Mouse (Mus musculus) myocyte (in vitro differentiated cells): Measurements from ENCODE around the gene Tacc2. TPM values are rescaled to one million over a fixed set of nuclear protein-coding genes. Genes with fewer than 3 reads are reported as not detected.

ENCODE experiments used
- H3K27me3 ChIP-seq: one replicate; pipeline ENCODE4 v1.6.1; 2011; ENCODE audit not compliant: control insufficient read depth, insufficient read depth, insufficient read length
- H3K36me3 ChIP-seq: one replicate; pipeline ENCODE4 v1.6.1; 2011; ENCODE audit not compliant: control insufficient read depth, insufficient read depth
- H3K4me2 ChIP-seq: one replicate; pipeline ENCODE4 v1.6.1; 2011; ENCODE audit warnings: low read depth, control low read depth
- H3K4me3 ChIP-seq: one replicate; pipeline ENCODE4 v1.5.1; 2011; ENCODE audit warnings: mild to moderate bottlenecking, control low read depth, moderate library complexity
- H3K79me2 ChIP-seq: one replicate; pipeline ENCODE4 v1.6.1; 2011; ENCODE audit not compliant: control insufficient read depth, insufficient read depth
- H3ac ChIP-seq: one replicate; pipeline ENCODE4 v1.6.1; 2011; ENCODE audit not compliant: control insufficient read depth, insufficient read length
- CEBPB ChIP-seq: IDR thresholded peaks from 2 replicates; pipeline ENCODE4 v1.6.1; 2011; ENCODE audit warnings: mild to moderate bottlenecking, moderate library complexity; ENCODE audit not compliant: poor library complexity, insufficient read depth, severe bottlenecking
- E2F4 ChIP-seq: IDR thresholded peaks from one replicate; pipeline ENCODE4 v1.6.1; 2011; ENCODE audit warnings: mild to moderate bottlenecking, control low read depth, moderate library complexity; ENCODE audit not compliant: insufficient read depth
- MAX ChIP-seq: IDR thresholded peaks from one replicate; pipeline ENCODE4 v1.6.1; 2011; ENCODE audit warnings: low read depth, mild to moderate bottlenecking, control low read depth
- MYOD1 ChIP-seq, 3 experiments: IDR thresholded peaks; one replicate each; pipeline ENCODE4 v1.6.1; 2011; ENCODE audit warnings: control low read depth in 2 of 3, low read depth in 2 of 3, mild to moderate bottlenecking in 2 of 3, moderate library complexity in 1 of 3; ENCODE audit not compliant: insufficient read length in 2 of 3, control insufficient read depth in 1 of 3
- MYOG ChIP-seq, 3 experiments: IDR thresholded peaks; one replicate each; pipeline ENCODE4 v1.6.1; 2011; ENCODE audit warnings: control low read depth in 2 of 3, low read depth in 2 of 3, mild to moderate bottlenecking in 2 of 3; ENCODE audit not compliant: insufficient read length in 2 of 3, control insufficient read depth in 1 of 3, insufficient read depth in 1 of 3
- POLR2A ChIP-seq: IDR thresholded peaks from one replicate; pipeline ENCODE4 v1.6.1; 2011; ENCODE audit warnings: low read depth, mild to moderate bottlenecking, control low read depth, moderate library complexity; ENCODE audit not compliant: insufficient read length
- POLR2AphosphoS2 ChIP-seq: IDR thresholded peaks from one replicate; pipeline ENCODE4 v1.6.1; 2011; ENCODE audit warnings: low read depth, control low read depth; ENCODE audit not compliant: insufficient read length
- REST ChIP-seq: IDR thresholded peaks from one replicate; pipeline ENCODE4 v1.6.1; 2011; ENCODE audit warnings: mild to moderate bottlenecking, control low read depth, moderate library complexity; ENCODE audit not compliant: insufficient read depth, insufficient read length
- SRF ChIP-seq: IDR thresholded peaks from one replicate; pipeline ENCODE4 v1.6.1; 2011; ENCODE audit warnings: low read depth; ENCODE audit not compliant: control insufficient read depth, insufficient read length
- TCF12 ChIP-seq: IDR thresholded peaks from one replicate; pipeline ENCODE4 v1.6.1; 2011; ENCODE audit warnings: mild to moderate bottlenecking, control low read depth; ENCODE audit not compliant: poor library complexity, insufficient read depth, severe bottlenecking
- TCF3 ChIP-seq: IDR thresholded peaks from one replicate; pipeline ENCODE4 v1.6.1; 2011; ENCODE audit warnings: low read depth, control low read depth; ENCODE audit not compliant: insufficient read length
- USF1 ChIP-seq: IDR thresholded peaks from one replicate; pipeline ENCODE4 v1.6.1; 2011; ENCODE audit warnings: low read depth, mild to moderate bottlenecking, control low read depth, moderate library complexity
- polyA plus RNA-seq: library from polyadenylated mRNA; unstranded; fragments of >200 nt; fragmentation: generic; extraction: Trizol; gene quantifications from one replicate; pipeline ENCODE4 v1.2.1, GENCODE M21; 2012; ENCODE audit warnings: missing spikeins

The Tacc2 gene
- polyA plus RNA-seq, 1 experiment, result 61.8 TPM

- H3K27me3 ChIP-seq, result no peaks in the 10 kb centered on the region
- H3K4me2 ChIP-seq, result no peak overlapping the region
- no peak overlapping the region for H3K4me3 ChIP-seq
- H3K79me2 ChIP-seq, result peaks cover 98% of the 10 kb centered on the region
- TF ChIP-seq MYOD1 (IDR thresholded peaks at IDR 0.05; ENCODE audit: control insufficient read depth in 1 of 3, insufficient read length in 2 of 3, low read depth in 2 of 3), result peak in 2 of 3 experiments; percentile 41 to 80
- TF ChIP-seq POLR2A, result no peak
- TF ChIP-seq TCF12, result peak; percentile 27
- TF ChIP-seq MYOG (IDR thresholded peaks at IDR 0.05; ENCODE audit: control insufficient read depth in 1 of 3, insufficient read depth in 1 of 3, insufficient read length in 2 of 3, low read depth in 2 of 3), result peak; percentile 67 to 88 (median 77)
- H3K36me3 ChIP-seq, result peaks cover 18% of the 10 kb centered on the region
- H3ac ChIP-seq, result no peak overlapping the region
Observed at GRCm38 (mm10) chr7:130659129-130659528, 81.9 kb downstream of the Tacc2 start.

- Histone ChIP-seq H3K4me2 (no peak overlapping the region), H3K79me2 (peaks cover 84% of the 10 kb centered on the region), H3K27me3 (no peaks in the 10 kb centered on the region), H3K36me3 (peaks cover 21% of the 10 kb centered on the region), H3ac (no peak overlapping the region), H3K4me3 (no peak overlapping the region)
- TF ChIP-seq SRF (no peak), TCF3 (no peak)
Observed at GRCm38 (mm10) chr7:130662250-130662649, 85.0 kb downstream of the Tacc2 start.

GRCm38 (mm10) chr7:130662869-130663268, 85.6 kb downstream of the Tacc2 start:
- H3K4me3 ChIP-seq, result no peak overlapping the region
- no peaks in the 10 kb centered on the region for H3K27me3 ChIP-seq
- TF ChIP-seq MYOD1 (IDR thresholded peaks at IDR 0.05; ENCODE audit: control insufficient read depth in 1 of 3, insufficient read length in 2 of 3, low read depth in 2 of 3) (peak in 2 of 3 experiments; percentile 16 to 68), MYOG (IDR thresholded peaks at IDR 0.05; ENCODE audit: control insufficient read depth in 1 of 3, insufficient read depth in 1 of 3, insufficient read length in 2 of 3, low read depth in 2 of 3) (peak in 1 of 3 experiments; percentile 39), CEBPB (no peak), TCF12 (no peak), USF1 (no peak)
- peaks cover 18% of the 10 kb centered on the region for H3K36me3 ChIP-seq
- H3ac ChIP-seq, result no peak overlapping the region
- H3K79me2 ChIP-seq, result peaks cover 83% of the 10 kb centered on the region
- H3K4me2 ChIP-seq, result no peak overlapping the region

GRCm38 (mm10) chr7:130664037-130664436, 86.8 kb downstream of the Tacc2 start:
- Histone ChIP-seq H3K27me3 (no peaks in the 10 kb centered on the region), H3K4me2 (no peak overlapping the region), H3K79me2 (peaks cover 83% of the 10 kb centered on the region), H3K36me3 (peaks cover 11% of the 10 kb centered on the region), H3K4me3 (no peak overlapping the region), H3ac (no peak overlapping the region)
- TF ChIP-seq SRF, result no peak
- TF ChIP-seq POLR2AphosphoS2, result no peak
- no peak for TF ChIP-seq MAX
- no peak for TF ChIP-seq TCF12
- TF ChIP-seq REST, result no peak
- TF ChIP-seq MYOD1 (IDR thresholded peaks at IDR 0.05; ENCODE audit: control insufficient read depth in 1 of 3, insufficient read length in 2 of 3, low read depth in 2 of 3), result no peak
- TF ChIP-seq POLR2A, result no peak
- TF ChIP-seq USF1, result no peak
- TF ChIP-seq TCF3, result no peak
- no peak for TF ChIP-seq E2F4
- TF ChIP-seq MYOG (IDR thresholded peaks at IDR 0.05; ENCODE audit: control insufficient read depth in 1 of 3, insufficient read depth in 1 of 3, insufficient read length in 2 of 3, low read depth in 2 of 3), result no peak
- TF ChIP-seq CEBPB, result no peak

GRCm38 (mm10) chr7:130664629-130665028, 87.4 kb downstream of the Tacc2 start:
- H3ac ChIP-seq, result no peak overlapping the region
- H3K36me3 ChIP-seq, result peaks cover 11% of the 10 kb centered on the region
- peaks cover 83% of the 10 kb centered on the region for H3K79me2 ChIP-seq
- no peak for TF ChIP-seq REST
- TF ChIP-seq POLR2A, result no peak
- TF ChIP-seq CEBPB, result no peak
- no peak for TF ChIP-seq POLR2AphosphoS2
- no peak for TF ChIP-seq E2F4
- no peak for TF ChIP-seq MYOG (IDR thresholded peaks at IDR 0.05; ENCODE audit: control insufficient read depth in 1 of 3, insufficient read depth in 1 of 3, insufficient read length in 2 of 3, low read depth in 2 of 3)
- no peak for TF ChIP-seq MYOD1 (IDR thresholded peaks at IDR 0.05; ENCODE audit: control insufficient read depth in 1 of 3, insufficient read length in 2 of 3, low read depth in 2 of 3)
- TF ChIP-seq USF1, result no peak
- TF ChIP-seq MAX, result no peak
- TF ChIP-seq SRF, result no peak
- TF ChIP-seq TCF12, result no peak
- no peak for TF ChIP-seq TCF3
- no peak overlapping the region for H3K4me2 ChIP-seq
- H3K27me3 ChIP-seq, result no peaks in the 10 kb centered on the region
- H3K4me3 ChIP-seq, result no peak overlapping the region
